Mouse (Mus musculus) lung, postnatal 0 days (tissue): ENCODE results near the gene Cdh6.

ENCODE experiments used
- CTCF ChIP-seq: IDR thresholded peaks from 2 replicates; pipeline ENCODE4 v1.5.1; 2016; ENCODE audit warnings: antibody characterized with exemption, mild to moderate bottlenecking
- EP300 ChIP-seq: IDR thresholded peaks from 2 replicates; pipeline ENCODE4 v1.6.1; 2016; ENCODE audit warnings: antibody characterized with exemption, mild to moderate bottlenecking, control low read depth

- no peak for TF ChIP-seq CTCF
- TF ChIP-seq EP300, result no peak
These were observed 142.8 kb downstream of the Cdh6 start for GRCm38 (mm10) chr15:13030641-13031040.
